Mouse (Mus musculus) testis, postnatal 14 days (tissue): Measurements from ENCODE around the gene St3gal6.
A peak's percentile ranks its signal among the peaks of the same experiment; 100 is the strongest.

Experiments
- DNase-seq: peaks from one replicate; pipeline ENCODE4 v3.0.0; 2021; ENCODE audit warnings: low spot score

The St3gal6 gene

GRCm38 (mm10) chr16:58521182-58521581, 2.9 kb downstream of the St3gal6 start:
- no peak for DNase-seq

- no peak for DNase-seq
Measured at GRCm38 (mm10) chr16:58520457-58520856, 3.6 kb downstream of the St3gal6 start.

GRCm38 (mm10) chr16:58519650-58520073, 4.4 kb downstream of the St3gal6 start:
- DNase-seq: peak; percentile 11

GRCm38 (mm10) chr16:58516960-58517798, 6.9 kb downstream of the St3gal6 start:
- no peak for DNase-seq

- no peak for DNase-seq
Measured at GRCm38 (mm10) chr16:58516161-58516560, 7.9 kb downstream of the St3gal6 start.

GRCm38 (mm10) chr16:58514565-58514964, 9.5 kb downstream of the St3gal6 start:
- DNase-seq: peak; percentile 27

GRCm38 (mm10) chr16:58513755-58514154, 10.3 kb downstream of the St3gal6 start:
- DNase-seq: no peak

GRCm38 (mm10) chr16:58512887-58513286, 11.2 kb downstream of the St3gal6 start:
- no peak for DNase-seq

GRCm38 (mm10) chr16:58512181-58512761, 11.8 kb downstream of the St3gal6 start:
- peak; percentile 12 for DNase-seq

- DNase-seq: no peak
Measured at GRCm38 (mm10) chr16:58504945-58505344, 19.1 kb downstream of the St3gal6 start.

GRCm38 (mm10) chr16:58502566-58502965, 21.5 kb downstream of the St3gal6 start:
- no peak for DNase-seq

GRCm38 (mm10) chr16:58501760-58502301, 22.2 kb downstream of the St3gal6 start:
- DNase-seq: no peak

- no peak for DNase-seq
Measured at GRCm38 (mm10) chr16:58499650-58500049, 24.4 kb downstream of the St3gal6 start.

- DNase-seq: no peak
Measured at GRCm38 (mm10) chr16:58499172-58499584, 24.9 kb downstream of the St3gal6 start.

GRCm38 (mm10) chr16:58497886-58498713, 25.9 kb downstream of the St3gal6 start:
- no peak for DNase-seq

GRCm38 (mm10) chr16:58496791-58497190, 27.3 kb downstream of the St3gal6 start:
- no peak for DNase-seq

- DNase-seq: no peak
Measured at GRCm38 (mm10) chr16:58487861-58488260, 36.2 kb downstream of the St3gal6 start.

- DNase-seq: no peak
Measured at GRCm38 (mm10) chr16:58482296-58482695, 41.7 kb downstream of the St3gal6 start.

GRCm38 (mm10) chr16:58481906-58482270, 42.2 kb downstream of the St3gal6 start:
- DNase-seq: no peak

- no peak for DNase-seq
Measured at GRCm38 (mm10) chr16:58481219-58481905, 42.7 kb downstream of the St3gal6 start.

GRCm38 (mm10) chr16:58479898-58480448, 44.1 kb downstream of the St3gal6 start:
- no peak for DNase-seq
